Mouse (Mus musculus): ENCODE data around the gene Palm. TPM values are rescaled to one million over a fixed set of nuclear protein-coding genes. Genes with fewer than 3 reads are reported as not detected.
A peak's percentile ranks its signal among the peaks of the same experiment; 100 is the strongest.

Palm gene
- polyA plus RNA-seq, 1 experiment = 53.3 TPM

DNA sequence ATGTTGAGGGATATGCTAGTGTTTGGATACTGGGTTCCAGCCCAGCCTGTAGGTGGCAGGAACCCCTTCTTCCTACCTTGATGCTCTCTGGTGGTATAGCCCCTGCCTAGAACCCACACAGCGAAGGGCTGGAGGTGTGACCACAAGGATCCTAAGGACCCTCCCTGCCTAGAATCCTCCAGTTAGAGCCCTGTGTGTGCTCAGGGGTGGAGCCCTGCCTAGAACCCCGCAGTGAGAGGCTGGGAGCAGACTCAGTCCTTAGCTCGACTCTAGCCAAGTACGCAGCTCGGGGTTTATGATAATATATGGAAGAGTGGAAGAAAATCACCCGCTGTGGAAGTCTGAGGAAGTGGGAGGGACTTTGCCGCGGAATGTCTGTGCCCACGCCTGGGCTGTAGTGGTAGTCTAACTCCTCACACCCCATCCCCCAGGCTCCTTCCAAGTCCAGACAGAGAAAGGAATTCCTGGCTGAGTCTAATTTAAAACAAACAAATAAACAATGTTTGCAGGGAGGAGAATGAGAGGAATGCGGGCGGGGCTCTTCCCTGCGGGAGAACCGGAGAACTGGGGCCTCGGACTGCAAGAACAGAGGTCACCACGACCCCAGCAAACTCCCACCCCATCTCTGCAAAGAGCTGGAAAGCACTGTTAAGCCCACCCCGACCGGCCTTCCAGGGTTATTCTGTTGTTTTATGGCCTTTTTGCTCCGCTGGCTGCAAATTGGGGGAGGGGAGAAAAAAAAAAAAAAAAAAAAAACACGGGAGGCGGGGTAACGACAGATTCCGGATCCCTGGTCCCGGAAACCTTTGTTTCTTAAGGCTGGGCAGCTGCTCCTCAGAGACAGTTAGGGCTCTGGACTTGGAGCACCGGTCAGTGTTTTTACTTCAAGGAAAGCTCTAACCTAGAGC, 47.5 kb downstream of the Palm start:
- TF ChIP-seq EP300 (IDR thresholded peaks at IDR 0.05; ENCODE audit: insufficient read depth, low read depth, low read length) (peak; percentile 86), POLR2A (IDR thresholded peaks at IDR 0.05; ENCODE audit: insufficient read depth, low read length) (peak; percentile 53), CTCF (IDR thresholded peaks at IDR 0.05; ENCODE audit: low read depth, low read length) (peak; percentile 33)
- H3K4me3 ChIP-seq (ENCODE audit: low read depth, low read length) = peak overlapping the region; percentile 63
- peaks cover 6% of the 10 kb centered on the region for H3K4me1 ChIP-seq (ENCODE audit: control insufficient read depth, insufficient read depth, low read length)
- H3K27ac ChIP-seq (ENCODE audit: insufficient read depth, low read length) = peak overlapping the region; percentile 82
- H3K36me3 ChIP-seq (ENCODE audit: control insufficient read depth, insufficient read depth, low read length, poor library complexity, severe bottlenecking) = no peaks in the 10 kb centered on the region
- H3K27me3 ChIP-seq (ENCODE audit: control insufficient read depth, insufficient read depth, low read length, poor library complexity, severe bottlenecking) = no peaks in the 10 kb centered on the region
- H3K9me3 ChIP-seq (replicated peaks; ENCODE audit: control insufficient read depth, insufficient read depth, low read length, poor library complexity, severe bottlenecking) = no peaks in the 10 kb centered on the region
- peak overlapping the region; percentile 52 for H3K9ac ChIP-seq (ENCODE audit: low read depth, poor library complexity, severe bottlenecking)

GRCm38 (mm10) chr10:79842322-79842721, 49.0 kb downstream of the Palm start:
- peaks cover 6% of the 10 kb centered on the region for H3K4me1 ChIP-seq (ENCODE audit: control insufficient read depth, insufficient read depth, low read length)
- H3K27ac ChIP-seq (ENCODE audit: insufficient read depth, low read length) = no peak overlapping the region
- no peaks in the 10 kb centered on the region for H3K36me3 ChIP-seq (ENCODE audit: control insufficient read depth, insufficient read depth, low read length, poor library complexity, severe bottlenecking)
- no peaks in the 10 kb centered on the region for H3K9me3 ChIP-seq (replicated peaks; ENCODE audit: control insufficient read depth, insufficient read depth, low read length, poor library complexity, severe bottlenecking)
- H3K27me3 ChIP-seq (ENCODE audit: control insufficient read depth, insufficient read depth, low read length, poor library complexity, severe bottlenecking) = no peaks in the 10 kb centered on the region
- no peak overlapping the region for H3K4me3 ChIP-seq (ENCODE audit: low read depth, low read length)
- TF ChIP-seq POLR2A (IDR thresholded peaks at IDR 0.05; ENCODE audit: insufficient read depth, low read length) (no peak), CTCF (IDR thresholded peaks at IDR 0.05; ENCODE audit: low read depth, low read length) (no peak), EP300 (IDR thresholded peaks at IDR 0.05; ENCODE audit: insufficient read depth, low read depth, low read length) (no peak)
- no peak overlapping the region for H3K9ac ChIP-seq (ENCODE audit: low read depth, poor library complexity, severe bottlenecking)

- no peak overlapping the region for H3K9ac ChIP-seq (ENCODE audit: low read depth, poor library complexity, severe bottlenecking)
- no peaks in the 10 kb centered on the region for H3K36me3 ChIP-seq (ENCODE audit: control insufficient read depth, insufficient read depth, low read length, poor library complexity, severe bottlenecking)
- no peak overlapping the region for H3K4me3 ChIP-seq (ENCODE audit: low read depth, low read length)
- no peak for TF ChIP-seq CTCF (IDR thresholded peaks at IDR 0.05; ENCODE audit: low read depth, low read length)
- TF ChIP-seq POLR2A (IDR thresholded peaks at IDR 0.05; ENCODE audit: insufficient read depth, low read length) = no peak
- no peak for TF ChIP-seq EP300 (IDR thresholded peaks at IDR 0.05; ENCODE audit: insufficient read depth, low read depth, low read length)
- peaks cover 6% of the 10 kb centered on the region for H3K4me1 ChIP-seq (ENCODE audit: control insufficient read depth, insufficient read depth, low read length)
- H3K9me3 ChIP-seq (replicated peaks; ENCODE audit: control insufficient read depth, insufficient read depth, low read length, poor library complexity, severe bottlenecking) = no peaks in the 10 kb centered on the region
- H3K27ac ChIP-seq (ENCODE audit: insufficient read depth, low read length) = no peak overlapping the region
- no peaks in the 10 kb centered on the region for H3K27me3 ChIP-seq (ENCODE audit: control insufficient read depth, insufficient read depth, low read length, poor library complexity, severe bottlenecking)
Measured at GRCm38 (mm10) chr10:79843476-79843875, 50.1 kb downstream of the Palm start.

DNA sequence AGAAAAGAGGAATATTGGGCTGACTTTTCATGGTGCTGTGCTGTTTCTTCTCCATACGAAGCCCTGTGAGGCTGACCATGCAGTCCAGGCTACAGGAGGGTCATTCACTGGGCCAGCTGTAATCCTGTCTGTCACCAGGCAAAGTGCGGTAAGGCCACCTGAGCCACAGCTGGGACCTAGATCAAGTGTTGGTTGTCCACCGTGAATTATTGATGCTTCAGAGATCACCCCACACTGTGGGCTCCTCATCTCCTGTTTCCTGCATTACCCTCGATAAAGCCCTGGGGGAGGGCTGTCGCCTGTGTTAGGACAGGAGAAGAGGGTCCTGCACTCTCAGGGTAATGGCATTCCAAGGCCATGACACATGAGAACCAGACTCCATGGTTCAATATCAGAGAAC, 53.2 kb downstream of the Palm start:
- no peaks in the 10 kb centered on the region for H3K27me3 ChIP-seq (ENCODE audit: control insufficient read depth, insufficient read depth, low read length, poor library complexity, severe bottlenecking)
- H3K9me3 ChIP-seq (replicated peaks; ENCODE audit: control insufficient read depth, insufficient read depth, low read length, poor library complexity, severe bottlenecking) = no peaks in the 10 kb centered on the region
- no peak for TF ChIP-seq EP300 (IDR thresholded peaks at IDR 0.05; ENCODE audit: insufficient read depth, low read depth, low read length)
- TF ChIP-seq POLR2A (IDR thresholded peaks at IDR 0.05; ENCODE audit: insufficient read depth, low read length) = no peak
- no peak for TF ChIP-seq CTCF (IDR thresholded peaks at IDR 0.05; ENCODE audit: low read depth, low read length)
- H3K4me1 ChIP-seq (ENCODE audit: control insufficient read depth, insufficient read depth, low read length) = peaks cover 14% of the 10 kb centered on the region
- H3K4me3 ChIP-seq (ENCODE audit: low read depth, low read length) = no peak overlapping the region
- H3K36me3 ChIP-seq (ENCODE audit: control insufficient read depth, insufficient read depth, low read length, poor library complexity, severe bottlenecking) = no peaks in the 10 kb centered on the region
- no peak overlapping the region for H3K27ac ChIP-seq (ENCODE audit: insufficient read depth, low read length)
- no peak overlapping the region for H3K9ac ChIP-seq (ENCODE audit: low read depth, poor library complexity, severe bottlenecking)

GRCm38 (mm10) chr10:79849941-79850628, 56.7 kb downstream of the Palm start:
- Histone ChIP-seq H3K27me3 (ENCODE audit: control insufficient read depth, insufficient read depth, low read length, poor library complexity, severe bottlenecking) (no peaks in the 10 kb centered on the region), H3K4me3 (ENCODE audit: low read depth, low read length) (no peak overlapping the region), H3K9me3 (replicated peaks; ENCODE audit: control insufficient read depth, insufficient read depth, low read length, poor library complexity, severe bottlenecking) (no peaks in the 10 kb centered on the region), H3K9ac (ENCODE audit: low read depth, poor library complexity, severe bottlenecking) (no peak overlapping the region), H3K4me1 (ENCODE audit: control insufficient read depth, insufficient read depth, low read length) (peaks cover 7% of the 10 kb centered on the region), H3K36me3 (ENCODE audit: control insufficient read depth, insufficient read depth, low read length, poor library complexity, severe bottlenecking) (no peaks in the 10 kb centered on the region), H3K27ac (ENCODE audit: insufficient read depth, low read length) (no peak overlapping the region)
- TF ChIP-seq POLR2A (IDR thresholded peaks at IDR 0.05; ENCODE audit: insufficient read depth, low read length) (no peak), CTCF (IDR thresholded peaks at IDR 0.05; ENCODE audit: low read depth, low read length) (no peak), EP300 (IDR thresholded peaks at IDR 0.05; ENCODE audit: insufficient read depth, low read depth, low read length) (no peak)

Data from ES-Bruce4 (cell line).